Mouse (Mus musculus) embryonic facial prominence, embryonic 10.5 days (tissue): Measurements from ENCODE around the gene Cib1. TPM values are rescaled to one million over a fixed set of nuclear protein-coding genes. Genes with fewer than 3 reads are reported as not detected.

Source experiments
- DNase-seq: peaks from one replicate; pipeline ENCODE4 v3.0.0-alpha.2; 2017; ENCODE audit warnings: low spot score
- H3K27ac ChIP-seq: fragments of 300-500 bp; sonication (generic); replicated peaks from 2 replicates; pipeline ENCODE4 v1.5.1; 2016; ENCODE audit warnings: mild to moderate bottlenecking
- H3K27me3 ChIP-seq: fragments of 300-500 bp; sonication (generic); replicated peaks from 2 replicates; pipeline ENCODE4 v1.6.1; 2016; ENCODE audit warnings: low read depth, mild to moderate bottlenecking; ENCODE audit not compliant: poor library complexity, severe bottlenecking
- H3K36me3 ChIP-seq: fragments of 300-500 bp; sonication (generic); replicated peaks from 2 replicates; pipeline ENCODE4 v1.6.1; 2016; ENCODE audit warnings: mild to moderate bottlenecking, moderate library complexity
- H3K4me1 ChIP-seq: fragments of 300-500 bp; sonication (generic); 2 replicates; pipeline ENCODE4 v1.6.1; 2016
- H3K4me3 ChIP-seq: fragments of 300-500 bp; sonication (generic); 2 replicates; pipeline ENCODE4 v1.5.1; 2016; ENCODE audit warnings: mild to moderate bottlenecking, moderate library complexity
- H3K9me3 ChIP-seq: fragments of 300-500 bp; sonication (generic); 2 replicates; pipeline ENCODE4 v1.6.1; 2016; ENCODE audit warnings: mild to moderate bottlenecking
- WGBS: fragments of 180-500 bp; shearing (Covaris S2); methylation state at CpG from one replicate; pipeline ENCODE4 v1.1.7; 2016; 5-methylcytosine and 5-hydroxymethylcytosine counted together
- polyA plus RNA-seq: library from polyadenylated mRNA; unstranded; fragments of >200 nt; fragmentation: Nextera tagmentation; extraction: Ambion mirVana; gene quantifications from 2 replicates; pipeline ENCODE4 v1.2.1, GENCODE M21; 2016

The Cib1 gene
- polyA plus RNA-seq, 1 experiment from 2014 or later: 70.8 TPM

- no peak overlapping the region for H3K27ac ChIP-seq
- no peak overlapping the region for H3K4me3 ChIP-seq
- peaks cover 4% of the 10 kb centered on the region for H3K4me1 ChIP-seq
- DNase-seq: no peak
- no peaks in the 10 kb centered on the region for H3K27me3 ChIP-seq
- H3K9me3 ChIP-seq: no peaks in the 10 kb centered on the region
- no peaks in the 10 kb centered on the region for H3K36me3 ChIP-seq
- WGBS: 94% methylated on average over 3 of the region's 3 CpGs
These were observed 55.2 kb downstream of the Cib1 start for GRCm38 (mm10) chr7:80177438-80177837.

Other genes with a start within 250 kb of the Cib1 start
- 21.5 and 25.2 TPM in 2 replicates for gene Zfp710, start 208.0 kb downstream of the Cib1 start, polyA plus RNA-seq
- gene Idh2, start 117.4 kb downstream of the Cib1 start, polyA plus RNA-seq: 522 and 534 TPM in 2 replicates
- gene Sema4b, start 46.0 kb downstream of the Cib1 start, polyA plus RNA-seq: 11.4 and 11.9 TPM in 2 replicates
- 6.6 and 6.7 TPM in 2 replicates for gene Gdpgp1, start 52 bp upstream of the Cib1 start, polyA plus RNA-seq
- 0.57 and 0.89 TPM in 2 replicates for gene Ttll13, start 13.6 kb upstream of the Cib1 start, polyA plus RNA-seq
- gene Ngrn, start 28.4 kb upstream of the Cib1 start, polyA plus RNA-seq: 42.7 and 43.2 TPM in 2 replicates
- gene Vps33b, start 36.8 kb upstream of the Cib1 start, polyA plus RNA-seq: 17.3 and 18.0 TPM in 2 replicates
- 196 and 199 TPM in 2 replicates for gene Prc1, start 61.6 kb upstream of the Cib1 start, polyA plus RNA-seq
- gene Rccd1, start 91.6 kb upstream of the Cib1 start, polyA plus RNA-seq: 12.0 and 13.2 TPM in 2 replicates
- gene Unc45a, start 108.2 kb upstream of the Cib1 start, polyA plus RNA-seq: 51.3 and 53.3 TPM in 2 replicates
- 23.3 and 30.3 TPM in 2 replicates for gene Hddc3, start 110.3 kb upstream of the Cib1 start, polyA plus RNA-seq
- gene Man2a2, start 138.6 kb upstream of the Cib1 start, polyA plus RNA-seq: 20.2 and 21.0 TPM in 2 replicates
- gene Fes, start 155.1 kb upstream of the Cib1 start, polyA plus RNA-seq: 8.2 and 8.4 TPM in 2 replicates
- gene Furin, start 172.6 kb upstream of the Cib1 start, polyA plus RNA-seq: 6.0 and 6.3 TPM in 2 replicates